Mouse (Mus musculus) MEL (cell line): ENCODE measurements at regions not wholly inside any gene's neighbourhood (a gene's known extent, or its start where the extent isn't known, plus 50 kb on each side); places are given as distances from the start of the nearest gene placed in this dataset.

Experiments used
- DNase-seq: peaks from one replicate; pipeline ENCODE4 v3.0.0; 2011; ENCODE audit warnings: low read depth, low spot score
- H3K27ac ChIP-seq: 2 replicates; pipeline ENCODE4 v1.5.1; 2012; ENCODE audit warnings: low read depth, mild to moderate bottlenecking, control low read depth, low read length, moderate library complexity; ENCODE audit not compliant: control insufficient read depth
- H3K27me3 ChIP-seq, 2 experiments: fragments of 150-350 bp in 1 of 2; sonication (generic) in 1 of 2; 2 replicates each; pipeline ENCODE4 v1.6.1; 2012; ENCODE audit warnings: low read length in 2 of 2, mild to moderate bottlenecking in 2 of 2, improper control_type of control experiment in 1 of 2, moderate library complexity in 1 of 2; ENCODE audit not compliant: insufficient read depth in 2 of 2, control insufficient read depth in 1 of 2
- H3K36me3 ChIP-seq, 2 experiments: 2 replicates each; pipeline ENCODE4 v1.6.1; 2012 to 2014; ENCODE audit warnings: low read length in 2 of 2, improper control_type of control experiment in 1 of 2, inconsistent platforms in 1 of 2, mild to moderate bottlenecking in 1 of 2; ENCODE audit not compliant: insufficient read depth in 2 of 2, control insufficient read depth in 1 of 2
- H3K4me1 ChIP-seq, 2 experiments: fragments of 150-350 bp in 1 of 2; sonication (generic) in 1 of 2; 2 replicates each; pipeline ENCODE4 v1.6.1; 2012; ENCODE audit warnings: low read length in 2 of 2, improper control_type of control experiment in 1 of 2, mild to moderate bottlenecking in 1 of 2; ENCODE audit not compliant: insufficient read depth in 2 of 2, control insufficient read depth in 1 of 2
- H3K4me3 ChIP-seq, 2 experiments: fragments of 150-350 bp in 1 of 2; sonication (generic) in 1 of 2; 2 replicates each; pipeline ENCODE4 v1.5.1; 2012; ENCODE audit warnings: low read depth in 2 of 2, low read length in 2 of 2, mild to moderate bottlenecking in 2 of 2, moderate library complexity in 2 of 2, control low read depth in 1 of 2, improper control_type of control experiment in 1 of 2; ENCODE audit not compliant: control insufficient read depth in 1 of 2, insufficient read depth in 1 of 2
- H3K79me2 ChIP-seq: 2 replicates; pipeline ENCODE4 v1.6.1; 2012; ENCODE audit warnings: mild to moderate bottlenecking, low read length, moderate library complexity; ENCODE audit not compliant: control insufficient read depth, poor library complexity, insufficient read depth
- H3K9ac ChIP-seq: 2 replicates; pipeline ENCODE4 v1.6.1; 2012; ENCODE audit warnings: low read depth, mild to moderate bottlenecking, control low read depth, low read length, moderate library complexity; ENCODE audit not compliant: control insufficient read depth, poor library complexity, severe bottlenecking
- H3K9me3 ChIP-seq: fragments of 150-350 bp; sonication (generic); replicated peaks from 2 replicates; pipeline ENCODE4 v1.6.1; 2012; ENCODE audit warnings: mild to moderate bottlenecking, low read length, improper control_type of control experiment, moderate library complexity; ENCODE audit not compliant: insufficient read depth
- CHD1 ChIP-seq: IDR thresholded peaks from 2 replicates; pipeline ENCODE4 v1.6.1; 2012; ENCODE audit warnings: low read depth, mild to moderate bottlenecking, inconsistent platforms, low read length, improper control_type of control experiment
- CTCF ChIP-seq, 3 experiments: IDR thresholded peaks in 2 of 3; conservative IDR thresholded peaks in 1 of 3; 2 replicates each; pipeline ENCODE4 v1.5.1; 2011 to 2012; ENCODE audit warnings: low read length in 3 of 3, low read depth in 2 of 3, mild to moderate bottlenecking in 2 of 3, improper control_type of control experiment in 1 of 3, inconsistent platforms in 1 of 3, mixed read lengths in 1 of 3, moderate library complexity in 1 of 3; ENCODE audit not compliant: control insufficient read depth in 1 of 3, insufficient read depth in 1 of 3, poor library complexity in 1 of 3, severe bottlenecking in 1 of 3
- HCFC1 ChIP-seq: IDR thresholded peaks from 2 replicates; pipeline ENCODE4 v1.6.1; 2012; ENCODE audit warnings: low read depth, mild to moderate bottlenecking, inconsistent platforms, low read length, improper control_type of control experiment, moderate library complexity
- JUND ChIP-seq: IDR thresholded peaks from 2 replicates; pipeline ENCODE4 v1.6.1; 2011; ENCODE audit warnings: low read depth, mild to moderate bottlenecking, improper control_type of control experiment, low read length
- KAT2A ChIP-seq: conservative IDR thresholded peaks from 2 replicates; pipeline ENCODE4 v1.6.1; 2012; ENCODE audit warnings: low read depth, low read length, improper control_type of control experiment, inconsistent platforms
- MAZ ChIP-seq: IDR thresholded peaks from 2 replicates; pipeline ENCODE4 v1.6.1; 2012; ENCODE audit warnings: low read depth, mild to moderate bottlenecking, inconsistent platforms, low read length, improper control_type of control experiment
- MEF2A ChIP-seq: IDR thresholded peaks from 2 replicates; pipeline ENCODE4 v1.6.1; 2014; ENCODE audit warnings: low read depth, mild to moderate bottlenecking, inconsistent platforms, low read length, improper control_type of control experiment; ENCODE audit not compliant: poor library complexity, insufficient replicate concordance, severe bottlenecking; ENCODE audit errors: extremely low read depth
- NELFE ChIP-seq: IDR thresholded peaks from 2 replicates; pipeline ENCODE4 v1.6.1; 2011; ENCODE audit warnings: low read depth, low read length, improper control_type of control experiment
- POLR2AphosphoS2 ChIP-seq: IDR thresholded peaks from 2 replicates; pipeline ENCODE4 v1.6.1; 2011; ENCODE audit warnings: low read length, improper control_type of control experiment
- RAD21 ChIP-seq: IDR thresholded peaks from 2 replicates; pipeline ENCODE4 v1.6.1; 2011; ENCODE audit warnings: mild to moderate bottlenecking, low read depth, low read length, improper control_type of control experiment
- RCOR1 ChIP-seq: IDR thresholded peaks from 2 replicates; pipeline ENCODE4 v1.6.1; 2012; ENCODE audit warnings: low read depth, mild to moderate bottlenecking, inconsistent platforms, low read length, improper control_type of control experiment
- USF1 ChIP-seq: IDR thresholded peaks from 2 replicates; pipeline ENCODE4 v1.6.1; 2014; ENCODE audit warnings: low read depth, mild to moderate bottlenecking, inconsistent platforms, low read length, improper control_type of control experiment, moderate library complexity
- ZC3H11A ChIP-seq: IDR thresholded peaks from 2 replicates; pipeline ENCODE4 v1.6.1; 2012; ENCODE audit warnings: low read depth, mild to moderate bottlenecking, inconsistent platforms, low read length, improper control_type of control experiment
- ZNF384 ChIP-seq: IDR thresholded peaks from 2 replicates; pipeline ENCODE4 v1.6.1; 2012; ENCODE audit warnings: low read depth, mild to moderate bottlenecking, inconsistent platforms, low read length, improper control_type of control experiment

GRCm38 (mm10) chr2:3925199-3925598, 92.3 kb upstream of the Frmd4a start:
- no peak for DNase-seq
- TF ChIP-seq USF1: no peak
- no peaks in the 10 kb centered on the region for H3K9me3 ChIP-seq

GRCm38 (mm10) chr2:3926129-3926528, 91.4 kb upstream of the Frmd4a start:
- Histone ChIP-seq H3K27ac (no peak overlapping the region), H3K79me2 (no peaks in the 10 kb centered on the region), H3K9me3 (no peaks in the 10 kb centered on the region), H3K4me3 (no peak overlapping the region), H3K27me3 (no peaks in the 10 kb centered on the region), H3K4me1 (no peaks in the 10 kb centered on the region), H3K36me3 (no peaks in the 10 kb centered on the region), H3K9ac (no peak overlapping the region)
- no peak for DNase-seq
- TF ChIP-seq NELFE (no peak), POLR2AphosphoS2 (no peak)

More at GRCm38 (mm10) chr2:3925199-3925598, 92.3 kb upstream of the Frmd4a start:
- Histone ChIP-seq H3K9ac (no peak overlapping the region), H3K36me3 (no peaks in the 10 kb centered on the region), H3K4me3 (no peak overlapping the region), H3K79me2 (no peaks in the 10 kb centered on the region), H3K27me3 (no peaks in the 10 kb centered on the region), H3K4me1 (no peaks in the 10 kb centered on the region), H3K27ac (no peak overlapping the region)

DNA sequence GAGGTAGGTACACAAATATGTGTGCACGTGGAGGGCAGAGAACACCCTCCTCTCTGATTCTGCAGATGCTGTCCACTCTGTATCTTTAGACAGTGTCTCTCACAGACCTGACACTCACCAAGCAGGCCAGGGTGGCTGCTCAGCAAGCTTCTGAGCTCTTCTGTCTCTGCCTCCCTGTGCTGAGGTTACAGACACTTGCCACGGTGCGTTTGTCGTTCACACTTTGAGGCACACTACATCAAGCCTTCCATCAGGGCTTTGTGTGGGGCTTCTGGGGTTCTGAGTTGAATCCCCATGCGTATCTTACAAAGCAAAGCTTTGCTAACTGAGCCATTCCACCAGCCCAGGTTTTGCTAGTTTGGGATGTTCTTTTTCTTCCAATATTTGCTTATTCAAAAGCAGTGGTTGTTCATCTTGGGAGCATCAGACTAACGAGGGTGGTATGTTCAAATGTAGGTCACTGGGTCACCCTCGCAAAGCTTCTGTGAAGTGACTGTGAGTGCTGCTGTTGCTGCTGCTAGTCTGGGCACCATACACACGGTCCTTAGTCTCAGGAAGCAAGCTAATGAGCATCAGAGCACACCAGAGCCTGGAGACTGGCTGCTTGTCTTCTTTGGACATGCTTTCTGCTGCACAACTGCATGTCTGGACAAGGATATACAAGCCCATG, 90.2 kb upstream of the Frmd4a start:
- no peak for DNase-seq
- no peak overlapping the region for H3K9ac ChIP-seq
- H3K79me2 ChIP-seq: no peaks in the 10 kb centered on the region
- no peaks in the 10 kb centered on the region for H3K4me1 ChIP-seq
- H3K4me3 ChIP-seq: no peak overlapping the region
- H3K36me3 ChIP-seq: no peaks in the 10 kb centered on the region
- H3K9me3 ChIP-seq: no peaks in the 10 kb centered on the region
- no peaks in the 10 kb centered on the region for H3K27me3 ChIP-seq
- no peak overlapping the region for H3K27ac ChIP-seq
- TF ChIP-seq ZC3H11A (no peak), CHD1 (no peak)

DNA sequence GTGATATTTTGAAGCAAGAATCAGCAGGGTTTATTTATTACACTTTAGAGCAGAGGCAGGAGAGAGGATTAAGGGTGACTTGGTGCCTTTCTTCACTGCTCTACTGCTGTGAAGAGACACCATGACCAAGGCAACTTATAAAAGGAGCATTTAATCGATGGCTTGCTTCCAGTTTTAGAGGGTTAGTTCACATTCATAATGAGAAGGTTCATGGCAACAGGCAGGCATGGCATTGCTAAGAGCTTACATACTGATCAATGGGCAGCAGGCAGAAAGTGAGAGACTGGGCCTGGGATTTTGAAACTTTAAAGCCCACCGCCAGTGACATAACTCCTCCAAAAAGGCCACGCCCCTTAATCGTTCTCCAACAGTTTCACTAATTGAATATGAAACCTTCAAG, 89.7 kb upstream of the Frmd4a start:
- H3K4me1 ChIP-seq: no peaks in the 10 kb centered on the region
- no peak for TF ChIP-seq RAD21
- TF ChIP-seq JUND: no peak
- no peak for TF ChIP-seq RCOR1
- TF ChIP-seq KAT2A: no peak
- no peak for TF ChIP-seq NELFE
- no peak for TF ChIP-seq MEF2A
- TF ChIP-seq MAZ: no peak
- no peak for TF ChIP-seq CTCF (IDR thresholded peaks at IDR 0.05 in 2 of 3, conservative IDR thresholded peaks at IDR 0.05 in 1 of 3; ENCODE audit: control insufficient read depth in 1 of 3, insufficient read depth in 1 of 3, low read depth in 2 of 3, low read length in 3 of 3, poor library complexity in 1 of 3, severe bottlenecking in 1 of 3)
- no peak for TF ChIP-seq HCFC1
- no peak for TF ChIP-seq ZNF384
- TF ChIP-seq POLR2AphosphoS2: no peak
- TF ChIP-seq, all 39 proteins: peak for 0
- Histone ChIP-seq H3K9ac (no peak overlapping the region), H3K4me3 (no peak overlapping the region), H3K79me2 (no peaks in the 10 kb centered on the region), H3K36me3 (no peaks in the 10 kb centered on the region), H3K27me3 (no peaks in the 10 kb centered on the region), H3K27ac (no peak overlapping the region), H3K9me3 (no peaks in the 10 kb centered on the region)
- no peak for DNase-seq
